Comparison of ENCODE assay signal across 11 mouse cellular contexts in genomic region chr10:83726164-83726563, GRCm38 (mm10). TPM values are rescaled to one million over a fixed set of nuclear protein-coding genes. Genes with fewer than 3 reads are reported as not detected.
A peak's percentile ranks its signal among the peaks of the same experiment; 100 is the strongest.
DNase-seq lines count a peak whose midpoint lies in the region; ATAC-seq lines count a peak whose summit lies in the region.
"Had no signal": no experiment of that assay in that cellular context is flagged by ENCODE, and none has a peak within 500 bp of the region (broad histone marks: within the 10 kb centered on the region; RNA-seq: fewer than 3 reads in every experiment).

No protein-coding gene starts in this region.

- H3K9ac ChIP-seq in lung, embryonic 16.5 days (ENCODE audit: low read length) = no peak overlapping the region
- no peak overlapping the region for H3K9ac ChIP-seq in midbrain, embryonic 15.5 days
- no peak overlapping the region for H3K9ac ChIP-seq in forebrain, embryonic 11.5 days (ENCODE audit: low read length)
- H3K9ac ChIP-seq: liver, embryonic 14.5 days had no signal

- H3K4me1 ChIP-seq in lung, embryonic 16.5 days (replicated peaks; ENCODE audit: control insufficient read depth, insufficient read depth, low read length) = peaks cover 17% of the 10 kb centered on the region
- peaks cover 26% of the 10 kb centered on the region for H3K4me1 ChIP-seq in limb, embryonic 10.5 days
- peaks cover 14% of the 10 kb centered on the region for H3K4me1 ChIP-seq in midbrain, embryonic 15.5 days
- peaks cover 8% of the 10 kb centered on the region; the same call in 1 of the 2 replicates for H3K4me1 ChIP-seq in forebrain, embryonic 11.5 days (replicated peaks; ENCODE audit: control insufficient read depth, insufficient read depth, low read length)

- DNase-seq in cerebellum, postnatal 25 days = peak; percentile 20
- DNase-seq in cerebellum, postnatal 4 days (ENCODE audit: low spot score in 2 of 2) = no peak
- peak; percentile 5 to 9 for DNase-seq in urinary bladder, postnatal 36 days (ENCODE audit: low spot score in 2 of 2)
- DNase-seq in urinary bladder, adult 18-20 months (ENCODE audit: low spot score in 2 of 2) = no peak
- DNase-seq in limb, embryonic 10.5 days (ENCODE audit: low spot score) = no peak
- no peak for DNase-seq in forebrain, embryonic 11.5 days (ENCODE audit: low spot score)
- DNase-seq: right cerebral cortex, postnatal 25 days had no signal

- peak overlapping the region; percentile 28 for H3K27ac ChIP-seq in lung, embryonic 16.5 days (ENCODE audit: low read length)
- no peak overlapping the region for H3K27ac ChIP-seq in limb, embryonic 10.5 days
- no peak overlapping the region for H3K27ac ChIP-seq in midbrain, embryonic 15.5 days
- no peak overlapping the region for H3K27ac ChIP-seq in forebrain, embryonic 11.5 days (ENCODE audit: low read depth, low read length)
- H3K27ac ChIP-seq: liver, embryonic 14.5 days had no signal

- H3K4me2 ChIP-seq in lung, embryonic 16.5 days (ENCODE audit: low read depth, low read length) = no peak overlapping the region; the same call in 1 of the 2 replicates
- no peak overlapping the region for H3K4me2 ChIP-seq in midbrain, embryonic 15.5 days
- no peak overlapping the region for H3K4me2 ChIP-seq in forebrain, embryonic 11.5 days (ENCODE audit: low read depth, low read length, severe bottlenecking)

- no peaks in the 10 kb centered on the region for H3K36me3 ChIP-seq in lung, embryonic 16.5 days (ENCODE audit: control insufficient read depth, insufficient read depth, low read length)
- no peaks in the 10 kb centered on the region for H3K36me3 ChIP-seq in limb, embryonic 10.5 days
- H3K36me3 ChIP-seq in midbrain, embryonic 15.5 days (replicated peaks) = no peaks in the 10 kb centered on the region
- no peaks in the 10 kb centered on the region for H3K36me3 ChIP-seq in forebrain, embryonic 11.5 days (ENCODE audit: control insufficient read depth, insufficient read depth, low read length)

- no peak overlapping the region for H3K4me3 ChIP-seq in lung, embryonic 16.5 days (ENCODE audit: low read length)
- H3K4me3 ChIP-seq in limb, embryonic 10.5 days = no peak overlapping the region
- H3K4me3 ChIP-seq in midbrain, embryonic 15.5 days = no peak overlapping the region
- H3K4me3 ChIP-seq in forebrain, embryonic 11.5 days (ENCODE audit: low read depth, low read length) = no peak overlapping the region
- H3K4me3 ChIP-seq: myocyte had no signal

- 49% methylated on average over 11 of the region's 11 CpGs for WGBS in lung, embryonic 16.5 days
- WGBS in limb, embryonic 10.5 days = 86% methylated on average over 11 of the region's 11 CpGs
- WGBS in midbrain, embryonic 15.5 days = 77% methylated on average over 11 of the region's 11 CpGs
- 85% methylated on average over 11 of the region's 11 CpGs for WGBS in forebrain, embryonic 11.5 days

- H3K9me3 ChIP-seq in lung, embryonic 16.5 days (ENCODE audit: control insufficient read depth, low read length) = peaks cover 5% of the 10 kb centered on the region; the same call in 1 of the 2 replicates
- no peaks in the 10 kb centered on the region for H3K9me3 ChIP-seq in limb, embryonic 10.5 days (replicated peaks)
- no peaks in the 10 kb centered on the region for H3K9me3 ChIP-seq in midbrain, embryonic 15.5 days
- H3K9me3 ChIP-seq in forebrain, embryonic 11.5 days (ENCODE audit: control insufficient read depth, low read length) = peaks cover 3% of the 10 kb centered on the region

- H3K27me3 ChIP-seq in lung, embryonic 16.5 days (ENCODE audit: control insufficient read depth, insufficient read depth, low read depth, low read length) = no peaks in the 10 kb centered on the region
- H3K27me3 ChIP-seq in limb, embryonic 10.5 days (ENCODE audit: low read depth, poor library complexity, severe bottlenecking) = no peaks in the 10 kb centered on the region
- no peaks in the 10 kb centered on the region for H3K27me3 ChIP-seq in midbrain, embryonic 15.5 days (replicated peaks)
- no peaks in the 10 kb centered on the region for H3K27me3 ChIP-seq in forebrain, embryonic 11.5 days (ENCODE audit: control insufficient read depth, insufficient read depth, low read length)

- ATAC-seq in lung, embryonic 16.5 days (ENCODE audit: low read depth) = peak; percentile 46
- no peak for ATAC-seq in midbrain, embryonic 15.5 days (replicated peaks)
- no peak for ATAC-seq in forebrain, embryonic 11.5 days (replicated peaks; ENCODE audit: low FRiP score)

RNA-seq across cellular contexts. Expression of gene 1500009L16Rik, which starts 3.5 kb away (rescaled TPM):
- 44.4 and 49.7 TPM in 2 replicates for polyA plus RNA-seq in lung, embryonic 16.5 days (2015; fragmentation: Nextera tagmentation; extraction: Ambion mirVana)
- polyA plus RNA-seq in limb, embryonic 10.5 days (2016; fragmentation: Nextera tagmentation; extraction: Ambion mirVana) = 36.9 and 46.6 TPM in 2 replicates
- polyA plus RNA-seq in midbrain, embryonic 15.5 days (2015; fragmentation: Nextera tagmentation; extraction: Ambion mirVana) = 79.6 and 83.2 TPM in 2 replicates
- polyA plus RNA-seq in forebrain, embryonic 11.5 days (2014; fragmentation: Nextera tagmentation; extraction: Ambion mirVana) = 43.2 and 44.0 TPM in 2 replicates
- polyA plus RNA-seq: myocyte had no signal

Comparison
In these comparisons a context has a peak if more than half of its experiments do, and no peak if none do; other contexts are left out.
1. DNase-seq: peak in cerebellum, postnatal 25 days (2 of 2) and urinary bladder, postnatal 36 days (2 of 2); none in cerebellum, postnatal 4 days (0 of 2), urinary bladder, adult 18-20 months (0 of 2), limb, embryonic 10.5 days (single experiment) and forebrain, embryonic 11.5 days (single experiment).